Mouse (Mus musculus): Measurements from ENCODE around the gene Olfr1420. TPM values are rescaled to one million over a fixed set of nuclear protein-coding genes. Genes with fewer than 3 reads are reported as not detected.

Gene Olfr1420
- total RNA-seq, 4 experiments from 2014 or later, result not detected

Small RNAs within 50 kb of the gene (microRNA-seq; reads per million reads assigned to microRNA genes)
- gene Mir6994, result 1.7 reads per million

Other genes with a start within 250 kb of the Olfr1420 start
- gene Ms4a3, start 245.7 kb upstream of the Olfr1420 start, total RNA-seq (2022), result not detected
- not detected for gene Oosp2, start 226.0 kb upstream of the Olfr1420 start, total RNA-seq (2022)
- not detected for gene Oosp1, start 195.4 kb upstream of the Olfr1420 start, total RNA-seq (2022)
- not detected for gene Oosp3, start 189.5 kb upstream of the Olfr1420 start, total RNA-seq (2022)
- not detected for gene Gif, start 139.0 kb upstream of the Olfr1420 start, total RNA-seq (2022)
- gene Mrpl16, start 116.2 kb upstream of the Olfr1420 start, total RNA-seq (2022), result 100 to 1,000 TPM; 105 to 122 (median 115) TPM
- gene Stx3, start 67.2 kb upstream of the Olfr1420 start, total RNA-seq (2022), result 1 to 10 TPM; 3.0 to 5.4 (median 3.4) TPM
- not detected for gene Olfr1417, start 47.3 kb upstream of the Olfr1420 start, total RNA-seq (2022)
- gene Olfr1418, start 25.5 kb upstream of the Olfr1420 start, total RNA-seq (2022), result not detected
- gene Olfr1419, start 11.5 kb upstream of the Olfr1420 start, total RNA-seq (2022), result not detected
- gene Patl1, start 25.8 kb downstream of the Olfr1420 start, total RNA-seq (2022), result 10 to 100 TPM; 27.2 to 29.2 (median 28.2) TPM
- gene Osbp, start 79.4 kb downstream of the Olfr1420 start, total RNA-seq (2022), result 100 to 1,000 TPM in 1 of 4 experiments, 10 to 100 TPM in 3; 90.7 to 106 (median 95.9) TPM
- not detected for gene Olfr1423, start 154.8 kb downstream of the Olfr1420 start, total RNA-seq (2022)
- not detected for gene Olfr1424, start 176.1 kb downstream of the Olfr1420 start, total RNA-seq (2022)
- not detected for gene Olfr1425, start 191.2 kb downstream of the Olfr1420 start, total RNA-seq (2022)
- gene Olfr1426, start 205.4 kb downstream of the Olfr1420 start, total RNA-seq (2022), result not detected
- gene Olfr1427, start 216.8 kb downstream of the Olfr1420 start, total RNA-seq (2022), result not detected
- gene Olfr1428, start 229.3 kb downstream of the Olfr1420 start, total RNA-seq (2022), result not detected
- gene Olfr76, start 236.6 kb downstream of the Olfr1420 start, total RNA-seq (2022), result not detected

All from heart, adult 8-10 months (tissue).